Mouse (Mus musculus) embryonic facial prominence, embryonic 15.5 days (tissue): ENCODE data around the gene Vmn2r50. TPM values are rescaled to one million over a fixed set of nuclear protein-coding genes. Genes with fewer than 3 reads are reported as not detected.
"Not testable (repeated sequence)": the region's sequence is repeated elsewhere in the genome, so short reads cannot be mapped to it uniquely, and the experiment has no call there.

Source experiments
- ATAC-seq: fragments of 200-750 bp; cut with Nextera tagmentation; 2 replicates; pipeline ENCODE4 v1.8.0; 2017; ENCODE audit warnings: low read depth, moderate TSS enrichment; ENCODE audit not compliant: insufficient number of reproducible peaks, low FRiP score, low TSS enrichment
- H3K27ac ChIP-seq: fragments of 300-500 bp; sonication (generic); replicated peaks from 2 replicates; pipeline ENCODE4 v1.5.1; 2015; ENCODE audit warnings: mild to moderate bottlenecking, inconsistent platforms
- H3K27me3 ChIP-seq: fragments of 300-500 bp; sonication (generic); 2 replicates; pipeline ENCODE4 v1.6.1; 2015; ENCODE audit warnings: inconsistent platforms
- H3K36me3 ChIP-seq: fragments of 300-500 bp; sonication (generic); 2 replicates; pipeline ENCODE4 v1.6.1; 2015; ENCODE audit warnings: mild to moderate bottlenecking, inconsistent platforms
- H3K4me1 ChIP-seq: fragments of 300-500 bp; sonication (generic); 2 replicates; pipeline ENCODE4 v1.6.1; 2015; ENCODE audit warnings: inconsistent platforms
- H3K4me2 ChIP-seq: fragments of 300-500 bp; sonication (generic); replicated peaks from 2 replicates; pipeline ENCODE4 v1.6.1; 2015; ENCODE audit warnings: mild to moderate bottlenecking, inconsistent platforms
- H3K4me3 ChIP-seq: fragments of 300-500 bp; sonication (generic); replicated peaks from 2 replicates; pipeline ENCODE4 v1.5.1; 2015; ENCODE audit warnings: mild to moderate bottlenecking, inconsistent platforms
- H3K9ac ChIP-seq: fragments of 300-500 bp; sonication (generic); 2 replicates; pipeline ENCODE4 v1.6.1; 2015; ENCODE audit warnings: inconsistent platforms
- H3K9me3 ChIP-seq: fragments of 300-500 bp; sonication (generic); replicated peaks from 2 replicates; pipeline ENCODE4 v1.6.1; 2016; ENCODE audit warnings: inconsistent platforms
- WGBS: fragments of 180-500 bp; shearing (Covaris S2); methylation state at CpG from one replicate; pipeline ENCODE4 v1.1.7; 2015; 5-methylcytosine and 5-hydroxymethylcytosine counted together
- polyA plus RNA-seq: library from polyadenylated mRNA; unstranded; fragments of >200 nt; fragmentation: Nextera tagmentation; extraction: Ambion mirVana; gene quantifications from 2 replicates; pipeline ENCODE4 v1.2.1, GENCODE M21; 2015

Gene Vmn2r50
- polyA plus RNA-seq: not detected in 2 replicates

- ATAC-seq, H3K4me1 ChIP-seq, H3K4me3 ChIP-seq, H3K9me3 ChIP-seq, H3K27me3 ChIP-seq, H3K9ac ChIP-seq, H3K36me3 ChIP-seq, H3K4me2 ChIP-seq, H3K27ac ChIP-seq: not testable (repeated sequence)
Measured at GRCm38 (mm10) chr7:10053196-10053595, at the start of gene Vmn2r50. Gene Vmn2r50 (minus strand): TSS chr7:10053296.

- H3K27me3 ChIP-seq, H3K36me3 ChIP-seq, H3K9me3 ChIP-seq, H3K9ac ChIP-seq, ATAC-seq, H3K4me1 ChIP-seq, H3K4me2 ChIP-seq, H3K4me3 ChIP-seq, H3K27ac ChIP-seq: not testable (repeated sequence)
- WGBS: 70% methylated on average over 2 of the region's 2 CpGs
Measured at GRCm38 (mm10) chr7:9992157-9992556, 60.9 kb downstream of the Vmn2r50 start, which contains the start of gene Vmn2r49. Gene Vmn2r49 (minus strand): TSS chr7:9992257.

Other genes starting within 250 kb of the Vmn2r50 start
- gene Vmn2r47, start 212.0 kb downstream of the Vmn2r50 start, polyA plus RNA-seq: not detected in 2 replicates
- gene Vmn2r48, start 99.7 kb downstream of the Vmn2r50 start, polyA plus RNA-seq: not detected in 2 replicates
- not detected in 2 replicates for gene Vmn2r49, start 61.0 kb downstream of the Vmn2r50 start, polyA plus RNA-seq
- gene Vmn2r51, start 52.4 kb upstream of the Vmn2r50 start, polyA plus RNA-seq: not detected in 2 replicates
- gene Vmn2r52, start 123.3 kb upstream of the Vmn2r50 start, polyA plus RNA-seq: not detected in 2 replicates
- 0.05 TPM in 1 of 2 replicates, not detected in the other for gene Vmn1r66, start 224.7 kb upstream of the Vmn2r50 start, polyA plus RNA-seq